12 mouse cellular contexts compared by ENCODE assay signal in genomic region chr6:42261524-42262170, GRCm38 (mm10). TPM values are rescaled to one million over a fixed set of nuclear protein-coding genes. Genes with fewer than 3 reads are reported as not detected.
A peak's percentile ranks its signal among the peaks of the same experiment; 100 is the strongest.
DNase-seq lines count a peak whose midpoint lies in the region; ATAC-seq lines count a peak whose summit lies in the region.
"Had no signal": no experiment of that assay in that cellular context is flagged by ENCODE, and none has a peak within 500 bp of the region (broad histone marks: within the 10 kb centered on the region; RNA-seq: fewer than 3 reads in every experiment).

Gene Tmem139 (plus strand): TSS chr6:42261970.

- 17% methylated on average over 20 of the region's 20 CpGs for WGBS in heart, embryonic 15.5 days
- WGBS in embryonic facial prominence, embryonic 13.5 days, result 16% methylated on average over 20 of the region's 20 CpGs

- no peaks in the 10 kb centered on the region for H3K9me3 ChIP-seq in heart, embryonic 15.5 days (replicated peaks)
- no peaks in the 10 kb centered on the region for H3K9me3 ChIP-seq in embryonic facial prominence, embryonic 13.5 days
- H3K9me3 ChIP-seq: megakaryocyte, embryonic 14.5 days had no signal

- H3K27ac ChIP-seq in heart, embryonic 15.5 days, result no peak within 1 kb of the TSS
- H3K27ac ChIP-seq in embryonic facial prominence, embryonic 13.5 days, result no peak within 1 kb of the TSS

- H3K27me3 ChIP-seq in heart, embryonic 15.5 days, result no peaks in the 10 kb centered on the region
- H3K27me3 ChIP-seq in embryonic facial prominence, embryonic 13.5 days, result no peaks in the 10 kb centered on the region
- H3K27me3 ChIP-seq: CH12.LX had no signal

- H3K4me2 ChIP-seq in heart, embryonic 15.5 days, result peak within 1 kb of the TSS; percentile 28
- H3K4me2 ChIP-seq in embryonic facial prominence, embryonic 13.5 days, result peak within 1 kb of the TSS; percentile 49

- no peak for DNase-seq in heart, adult 11 months
- DNase-seq in kidney, postnatal 36 days, result peak; percentile 81 to 89
- peak; percentile 78 for DNase-seq in lung, postnatal 10 days
- no peak for DNase-seq in cerebellum, postnatal 36 days
- DNase-seq in spleen, adult 18-20 months, result no peak
- DNase-seq in thymus, postnatal 4 days, result no peak
- DNase-seq: gastrocnemius, postnatal 25 days; right cerebral cortex, postnatal 25 days had no signal

- no peak for ATAC-seq in heart, embryonic 15.5 days (replicated peaks; ENCODE audit: insufficient number of reproducible peaks, insufficient read depth, low FRiP score, low read depth)
- ATAC-seq in embryonic facial prominence, embryonic 13.5 days (ENCODE audit: insufficient number of reproducible peaks, insufficient read depth, low FRiP score, low TSS enrichment, low read depth), result no peak

- H3K36me3 ChIP-seq in heart, embryonic 15.5 days, result no peaks in the 10 kb centered on the region
- no peaks in the 10 kb centered on the region for H3K36me3 ChIP-seq in embryonic facial prominence, embryonic 13.5 days

- peaks cover 12% of the 10 kb centered on the region; the same call in 1 of the 2 replicates for H3K4me1 ChIP-seq in heart, embryonic 15.5 days (replicated peaks)
- peaks cover 6% of the 10 kb centered on the region; the same call in 1 of the 2 replicates for H3K4me1 ChIP-seq in embryonic facial prominence, embryonic 13.5 days

- peak within 1 kb of the TSS; percentile 8; the same call in 1 of the 2 replicates for H3K4me3 ChIP-seq in heart, embryonic 15.5 days
- peak within 1 kb of the TSS; percentile 24; the same call in 1 of the 2 replicates for H3K4me3 ChIP-seq in embryonic facial prominence, embryonic 13.5 days
- H3K4me3 ChIP-seq: megakaryocyte, embryonic 14.5 days had no signal

- no peak within 1 kb of the TSS for H3K9ac ChIP-seq in heart, embryonic 15.5 days
- peak within 1 kb of the TSS; percentile 46 for H3K9ac ChIP-seq in embryonic facial prominence, embryonic 13.5 days

RNA-seq across cellular contexts. Expression of gene Tmem139, which starts in this region (rescaled TPM):
- 0.28 and 0.31 TPM in 2 replicates for polyA plus RNA-seq in heart, embryonic 15.5 days (2015; fragmentation: Nextera tagmentation; extraction: Ambion mirVana)
- polyA plus RNA-seq in embryonic facial prominence, embryonic 13.5 days (2015; fragmentation: Nextera tagmentation; extraction: Ambion mirVana), result 0.96 and 1.7 TPM in 2 replicates

Comparison
In these comparisons a context has a peak if more than half of its experiments do, and no peak if none do; other contexts are left out.
1. DNase-seq: peak in kidney, postnatal 36 days (2 of 2) and lung, postnatal 10 days (single experiment); none in heart, adult 11 months (single experiment), cerebellum, postnatal 36 days (0 of 2), spleen, adult 18-20 months (0 of 2) and thymus, postnatal 4 days (single experiment).